Mouse (Mus musculus): ENCODE results near the gene Ern2. TPM values are rescaled to one million over a fixed set of nuclear protein-coding genes. Genes with fewer than 3 reads are reported as not detected.

Ern2 gene
- polyA plus RNA-seq, 1 experiment from 2014 or later: 0.14 TPM

- Histone ChIP-seq H3K9ac (replicated peaks) (no peak overlapping the region), H3K27ac (no peak overlapping the region), H3K4me1 (replicated peaks) (no peaks in the 10 kb centered on the region), H3K9me3 (no peaks in the 10 kb centered on the region), H3K27me3 (no peaks in the 10 kb centered on the region), H3K4me2 (no peak overlapping the region), H3K36me3 (no peaks in the 10 kb centered on the region), H3K4me3 (replicated peaks) (no peak overlapping the region)
- no peak for ATAC-seq (ENCODE audit: insufficient number of reproducible peaks, insufficient read depth, low FRiP score, low TSS enrichment, low read depth)
- WGBS: 29% methylated on average over 4 of the region's 4 CpGs
These were observed 11.3 kb upstream of the Ern2 start for GRCm38 (mm10) chr7:122197306-122197705.

DNA sequence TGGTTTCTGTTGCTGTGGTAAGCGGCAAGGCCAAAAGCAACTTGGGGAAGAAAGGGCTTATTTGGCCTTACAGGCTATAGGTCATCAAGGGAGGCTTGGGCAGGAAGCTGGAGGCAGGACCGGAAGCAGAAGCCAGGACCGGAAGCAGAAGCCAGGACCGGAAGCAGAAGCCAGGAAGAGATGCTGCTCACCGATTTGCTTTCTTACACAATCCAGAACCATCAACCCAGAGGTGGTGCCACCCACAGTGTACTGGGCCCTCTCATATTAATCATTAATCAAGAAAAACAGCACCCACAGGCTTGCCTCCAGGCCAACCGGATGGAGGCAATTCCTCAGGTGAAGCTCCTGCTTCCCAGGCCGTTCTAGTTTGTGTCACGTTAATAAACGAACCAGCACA lies 10.8 kb upstream of the Ern2 start:
- H3K36me3 ChIP-seq: no peaks in the 10 kb centered on the region
- no peak overlapping the region for H3K9ac ChIP-seq (replicated peaks)
- no peaks in the 10 kb centered on the region for H3K4me1 ChIP-seq (replicated peaks)
- ATAC-seq (ENCODE audit: insufficient number of reproducible peaks, insufficient read depth, low FRiP score, low TSS enrichment, low read depth): no peak
- no peaks in the 10 kb centered on the region for H3K27me3 ChIP-seq
- H3K27ac ChIP-seq: no peak overlapping the region
- 83% methylated on average over 9 of the region's 9 CpGs for WGBS
- H3K4me3 ChIP-seq (replicated peaks): no peak overlapping the region
- no peak overlapping the region for H3K4me2 ChIP-seq
- H3K9me3 ChIP-seq: no peaks in the 10 kb centered on the region

GRCm38 (mm10) chr7:122193919-122194318 lies 7.9 kb upstream of the Ern2 start:
- no peak for ATAC-seq (ENCODE audit: insufficient number of reproducible peaks, insufficient read depth, low FRiP score, low TSS enrichment, low read depth)
- Histone ChIP-seq H3K4me2 (no peak overlapping the region), H3K9me3 (0 out of 2 replicates have a peak, but pooled peaks cover 2% of the 10 kb centered on the region)

GRCm38 (mm10) chr7:122191097-122191496 lies 5.1 kb upstream of the Ern2 start:
- Histone ChIP-seq H3K4me1 (replicated peaks) (peaks cover under 1% of the 10 kb centered on the region; the same call in 1 of the 2 replicates), H3K27me3 (no peaks in the 10 kb centered on the region; the same call in 1 of the 2 replicates), H3K4me2 (no peak overlapping the region), H3K9ac (replicated peaks) (no peak overlapping the region), H3K36me3 (no peaks in the 10 kb centered on the region), H3K9me3 (0 out of 2 replicates have a peak, but pooled peaks cover 2% of the 10 kb centered on the region), H3K27ac (no peak overlapping the region), H3K4me3 (replicated peaks) (no peak overlapping the region)
- no peak for ATAC-seq (ENCODE audit: insufficient number of reproducible peaks, insufficient read depth, low FRiP score, low TSS enrichment, low read depth)
- 67% methylated on average over 10 of the region's 10 CpGs for WGBS

More at GRCm38 (mm10) chr7:122193919-122194318, 7.9 kb upstream of the Ern2 start:
- Histone ChIP-seq H3K27ac (no peak overlapping the region), H3K9ac (replicated peaks) (no peak overlapping the region), H3K27me3 (no peaks in the 10 kb centered on the region), H3K36me3 (no peaks in the 10 kb centered on the region), H3K4me1 (replicated peaks) (no peaks in the 10 kb centered on the region), H3K4me3 (replicated peaks) (no peak overlapping the region)

GRCm38 (mm10) chr7:122189484-122189883 lies 3.5 kb upstream of the Ern2 start:
- Histone ChIP-seq H3K4me3 (replicated peaks) (no peak overlapping the region), H3K4me2 (no peak overlapping the region), H3K9me3 (0 out of 2 replicates have a peak, but pooled peaks cover 2% of the 10 kb centered on the region), H3K27me3 (no peaks in the 10 kb centered on the region; the same call in 1 of the 2 replicates), H3K9ac (replicated peaks) (no peak overlapping the region), H3K27ac (no peak overlapping the region), H3K36me3 (no peaks in the 10 kb centered on the region), H3K4me1 (replicated peaks) (peaks cover 7% of the 10 kb centered on the region; the same call in 1 of the 2 replicates)
- 25% methylated on average over 7 of the region's 7 CpGs for WGBS
- no peak for ATAC-seq (ENCODE audit: insufficient number of reproducible peaks, insufficient read depth, low FRiP score, low TSS enrichment, low read depth)

DNA sequence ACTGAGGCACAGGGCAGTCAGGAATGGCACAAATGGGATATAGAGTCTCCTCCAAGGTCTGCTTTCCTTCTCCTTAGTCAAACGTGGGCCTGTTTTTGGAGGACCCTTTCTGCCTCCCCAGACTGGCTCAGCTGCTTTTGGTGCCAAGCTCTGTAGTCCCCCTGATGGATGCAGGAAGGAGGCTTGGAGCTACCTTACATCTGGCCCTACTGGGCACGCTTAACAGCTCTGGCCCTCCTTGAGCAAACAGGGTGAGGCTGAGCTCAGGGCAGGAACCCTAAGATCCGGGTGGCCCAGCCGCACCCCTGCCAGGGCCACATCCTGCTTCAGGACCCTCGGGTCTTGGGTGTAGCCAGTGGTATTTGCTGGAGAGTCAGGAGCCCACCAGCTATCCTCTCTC lies 1.4 kb downstream of the Ern2 start:
- no peaks in the 10 kb centered on the region for H3K9me3 ChIP-seq
- 65% methylated on average over 5 of the region's 5 CpGs for WGBS
- no peaks in the 10 kb centered on the region; the same call in 1 of the 2 replicates for H3K27me3 ChIP-seq
- H3K9ac ChIP-seq (replicated peaks): no peak overlapping the region
- H3K27ac ChIP-seq: no peak overlapping the region
- H3K36me3 ChIP-seq: no peaks in the 10 kb centered on the region
- no peak overlapping the region for H3K4me3 ChIP-seq (replicated peaks)
- H3K4me2 ChIP-seq: no peak overlapping the region
- H3K4me1 ChIP-seq (replicated peaks): peaks cover 7% of the 10 kb centered on the region; the same call in 1 of the 2 replicates
- ATAC-seq (ENCODE audit: insufficient number of reproducible peaks, insufficient read depth, low FRiP score, low TSS enrichment, low read depth): no peak

DNA sequence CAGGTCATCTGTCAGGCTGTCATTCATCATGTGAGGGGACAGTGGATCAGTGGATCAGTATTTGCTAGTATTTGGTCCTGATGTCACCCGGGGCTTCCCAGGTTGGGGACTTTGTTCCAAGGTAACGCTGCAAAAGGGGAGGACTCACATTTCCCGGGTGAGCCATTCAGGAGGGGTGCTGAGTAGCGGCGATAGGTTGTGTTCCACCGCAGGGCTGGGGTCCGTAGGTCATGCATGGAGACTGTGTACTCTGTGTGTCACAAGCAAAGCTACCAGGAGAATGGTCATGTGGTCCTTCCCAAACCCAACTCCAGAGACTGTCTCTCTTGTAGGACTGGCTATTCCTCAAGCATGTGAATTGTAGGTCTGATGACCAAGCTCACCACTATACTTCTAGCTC lies 5.3 kb downstream of the Ern2 start:
- H3K9me3 ChIP-seq: no peaks in the 10 kb centered on the region
- H3K27me3 ChIP-seq: no peaks in the 10 kb centered on the region
- ATAC-seq (ENCODE audit: insufficient number of reproducible peaks, insufficient read depth, low FRiP score, low TSS enrichment, low read depth): no peak
- no peak overlapping the region for H3K9ac ChIP-seq (replicated peaks)
- H3K27ac ChIP-seq: no peak overlapping the region
- H3K4me2 ChIP-seq: no peak overlapping the region
- H3K36me3 ChIP-seq: no peaks in the 10 kb centered on the region
- 91% methylated on average over 7 of the region's 7 CpGs for WGBS
- H3K4me1 ChIP-seq (replicated peaks): peaks cover 3% of the 10 kb centered on the region; the same call in 1 of the 2 replicates
- H3K4me3 ChIP-seq (replicated peaks): no peak overlapping the region

GRCm38 (mm10) chr7:122171613-122172012 lies 14.4 kb downstream of the Ern2 start:
- H3K36me3 ChIP-seq: peaks cover 41% of the 10 kb centered on the region
- H3K27ac ChIP-seq: no peak overlapping the region
- H3K4me2 ChIP-seq: no peak overlapping the region
- H3K9me3 ChIP-seq: no peaks in the 10 kb centered on the region
- H3K9ac ChIP-seq (replicated peaks): no peak overlapping the region
- no peaks in the 10 kb centered on the region for H3K4me1 ChIP-seq (replicated peaks)
- 72% methylated on average over 10 of the region's 10 CpGs for WGBS
- no peak for ATAC-seq (ENCODE audit: insufficient number of reproducible peaks, insufficient read depth, low FRiP score, low TSS enrichment, low read depth)
- H3K27me3 ChIP-seq: no peaks in the 10 kb centered on the region
- no peak overlapping the region for H3K4me3 ChIP-seq (replicated peaks)

GRCm38 (mm10) chr7:122170705-122171104 lies 15.3 kb downstream of the Ern2 start:
- Histone ChIP-seq H3K4me2 (no peak overlapping the region), H3K27ac (no peak overlapping the region), H3K27me3 (no peaks in the 10 kb centered on the region), H3K4me1 (replicated peaks) (no peaks in the 10 kb centered on the region), H3K36me3 (peaks cover 51% of the 10 kb centered on the region), H3K9ac (replicated peaks) (no peak overlapping the region), H3K4me3 (replicated peaks) (no peak overlapping the region), H3K9me3 (no peaks in the 10 kb centered on the region)
- ATAC-seq (ENCODE audit: insufficient number of reproducible peaks, insufficient read depth, low FRiP score, low TSS enrichment, low read depth): no peak
- WGBS: 84% methylated on average over 6 of the region's 6 CpGs

- H3K27me3 ChIP-seq: no peaks in the 10 kb centered on the region
- no peak overlapping the region for H3K4me3 ChIP-seq (replicated peaks)
- WGBS: 88% methylated on average over 7 of the region's 7 CpGs
- no peak for ATAC-seq (ENCODE audit: insufficient number of reproducible peaks, insufficient read depth, low FRiP score, low TSS enrichment, low read depth)
- no peaks in the 10 kb centered on the region for H3K9me3 ChIP-seq
- H3K4me1 ChIP-seq (replicated peaks): peaks cover 4% of the 10 kb centered on the region; the same call in 1 of the 2 replicates
- H3K27ac ChIP-seq: no peak overlapping the region
- H3K4me2 ChIP-seq: no peak overlapping the region
- no peak overlapping the region for H3K9ac ChIP-seq (replicated peaks)
- peaks cover 84% of the 10 kb centered on the region for H3K36me3 ChIP-seq
These were observed 18.8 kb downstream of the Ern2 start for GRCm38 (mm10) chr7:122167203-122167602.

GRCm38 (mm10) chr7:122163766-122164165 lies 22.2 kb downstream of the Ern2 start:
- no peak for ATAC-seq (ENCODE audit: insufficient number of reproducible peaks, insufficient read depth, low FRiP score, low TSS enrichment, low read depth)
- Histone ChIP-seq H3K27me3 (no peaks in the 10 kb centered on the region), H3K4me3 (replicated peaks) (no peak overlapping the region), H3K9me3 (no peaks in the 10 kb centered on the region), H3K9ac (replicated peaks) (no peak overlapping the region), H3K27ac (no peak overlapping the region), H3K36me3 (peaks cover 79% of the 10 kb centered on the region), H3K4me1 (replicated peaks) (peaks cover 24% of the 10 kb centered on the region), H3K4me2 (no peak overlapping the region)
- WGBS: 91% methylated on average over 6 of the region's 8 CpGs

DNA sequence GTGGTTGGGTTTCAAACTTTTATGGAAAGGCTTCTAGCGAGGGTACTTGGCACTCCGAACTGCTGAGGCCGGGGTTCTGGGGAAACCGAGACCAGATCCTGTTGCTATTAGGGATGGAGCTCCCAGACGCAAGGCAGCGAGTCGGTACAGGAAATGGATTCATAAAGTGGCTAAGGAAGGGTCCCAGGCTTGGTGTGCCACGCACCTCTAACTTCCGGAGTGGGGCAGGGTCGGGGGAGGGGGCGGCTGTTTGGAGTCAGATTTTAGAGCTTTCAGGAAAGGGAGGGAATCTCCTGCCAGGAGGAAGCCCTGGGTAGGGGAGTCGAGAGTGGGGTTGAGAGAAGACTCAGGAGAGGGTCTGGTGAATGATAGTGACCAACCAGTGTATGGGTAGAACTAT lies 26.0 kb downstream of the Ern2 start:
- Histone ChIP-seq H3K36me3 (peaks cover 43% of the 10 kb centered on the region), H3K9me3 (no peaks in the 10 kb centered on the region), H3K4me1 (replicated peaks) (peaks cover 31% of the 10 kb centered on the region), H3K4me2 (peak overlapping the region; percentile 77), H3K4me3 (replicated peaks) (peak overlapping the region; percentile 72), H3K27me3 (no peaks in the 10 kb centered on the region), H3K27ac (peak overlapping the region; percentile 91; the same call in 1 of the 2 replicates), H3K9ac (replicated peaks) (peak overlapping the region; percentile 70)
- ATAC-seq (ENCODE audit: insufficient number of reproducible peaks, insufficient read depth, low FRiP score, low TSS enrichment, low read depth): no peak
- under 1% methylated on average over 12 of the region's 12 CpGs for WGBS

All from limb, embryonic 12.5 days (tissue).